Mouse (Mus musculus) erythroblast, adult 5-6 weeks (primary cell): ENCODE measurements around the gene Pik3r6. TPM values are rescaled to one million over a fixed set of nuclear protein-coding genes. Genes with fewer than 3 reads are reported as not detected.

Experiments
- ATAC-seq: replicated peaks from 2 replicates; pipeline ENCODE4 v1.8.0; 2016; ENCODE audit warnings: moderate number of reproducible peaks, mild to moderate bottlenecking, moderate TSS enrichment, inconsistent platforms; ENCODE audit not compliant: poor library complexity, low FRiP score, severe bottlenecking
- total RNA-seq, 2 experiments: library from RNA; stranded (forward) in 1 of 2; stranded (reverse) in 1 of 2; fragments of 150-400 nt in 1 of 2; fragments of 200-764, 138-1000 nt in 1 of 2; gene quantifications; 2 replicates each; pipeline versions ENCODE4 v1.2.3 to v1.2.4; 2015 to 2017; ENCODE audit warnings: low replicate concordance in 2 of 2

Pik3r6 gene
- total RNA-seq, 2 experiments from 2014 or later, result 1.7 to 4.8 TPM

DNA sequence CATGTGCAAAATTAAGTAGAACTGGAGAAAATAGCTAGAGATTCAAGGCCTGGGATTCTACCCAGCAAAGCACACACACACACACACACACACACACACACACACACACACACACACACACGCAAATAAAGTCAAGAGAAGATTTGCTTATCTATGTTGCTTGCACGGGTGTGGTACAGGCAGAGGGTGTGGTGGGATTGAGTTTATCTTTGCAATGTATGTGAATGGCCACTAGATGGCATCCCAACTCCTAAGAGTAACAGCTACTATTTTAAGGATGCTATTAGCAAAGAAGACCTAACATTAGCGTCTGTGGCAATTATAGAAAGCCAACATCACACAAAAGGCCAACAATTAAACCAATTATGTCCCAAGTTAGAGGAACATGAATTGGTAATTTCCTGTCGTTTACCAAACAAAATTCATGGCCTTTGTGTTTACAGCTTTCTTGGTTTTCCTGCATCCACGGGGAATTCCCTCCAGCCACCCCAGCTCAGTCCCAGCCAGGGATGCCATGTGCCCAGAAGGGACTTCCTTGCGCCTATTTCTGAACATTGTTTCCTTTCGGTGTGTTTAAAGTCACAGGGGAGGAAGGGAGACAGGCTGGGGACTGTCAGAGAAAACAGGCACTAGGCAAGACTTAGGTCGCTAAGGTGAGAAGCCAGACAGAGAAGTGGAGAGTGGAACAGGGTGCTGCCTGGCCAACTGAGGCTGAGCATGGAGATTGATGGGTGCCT, 17.4 kb upstream of the Pik3r6 start:
- peak; percentile 79 for ATAC-seq

DNA sequence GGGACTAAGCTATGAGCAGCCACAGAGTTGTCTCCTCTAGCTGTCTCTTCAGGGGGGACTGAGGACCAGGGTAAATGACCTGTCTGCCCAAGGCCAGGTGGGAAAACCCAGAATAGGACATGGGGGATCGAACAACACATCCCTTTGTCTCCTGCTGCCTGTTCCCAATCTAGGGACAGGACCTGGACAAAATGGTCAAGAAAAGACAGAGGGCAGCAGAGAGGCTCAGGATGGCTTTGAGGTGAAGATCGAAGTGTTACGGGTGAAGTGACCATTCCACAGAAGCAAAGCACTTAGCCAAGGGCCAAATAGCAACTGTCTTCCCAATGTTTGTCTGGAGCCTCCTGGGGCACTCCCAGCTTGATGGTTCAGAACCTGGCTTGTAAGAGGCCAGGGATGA, 16.7 kb upstream of the Pik3r6 start:
- no peak for ATAC-seq

DNA sequence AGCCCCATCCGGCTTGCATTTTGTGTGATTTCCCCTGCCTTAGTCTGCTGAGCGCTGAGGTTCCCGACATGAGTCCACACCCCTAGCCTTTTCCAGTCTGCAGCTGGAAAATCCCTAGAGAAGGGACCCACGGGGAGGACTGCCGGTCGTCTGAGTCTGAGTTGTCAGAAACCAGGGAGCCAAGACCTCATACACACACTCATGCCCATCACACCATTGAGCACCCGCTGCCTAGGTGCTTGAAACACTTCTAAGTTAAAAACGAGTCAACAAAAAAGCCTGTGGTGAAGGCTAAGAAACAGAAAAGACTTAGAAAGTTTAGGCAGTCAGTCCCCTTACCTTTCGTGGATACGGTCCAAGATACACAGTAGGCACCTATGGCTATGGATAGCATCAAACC, 15.1 kb upstream of the Pik3r6 start:
- ATAC-seq, result no peak

GRCm38 (mm10) chr11:68488256-68488824, 14.5 kb upstream of the Pik3r6 start:
- no peak for ATAC-seq

DNA sequence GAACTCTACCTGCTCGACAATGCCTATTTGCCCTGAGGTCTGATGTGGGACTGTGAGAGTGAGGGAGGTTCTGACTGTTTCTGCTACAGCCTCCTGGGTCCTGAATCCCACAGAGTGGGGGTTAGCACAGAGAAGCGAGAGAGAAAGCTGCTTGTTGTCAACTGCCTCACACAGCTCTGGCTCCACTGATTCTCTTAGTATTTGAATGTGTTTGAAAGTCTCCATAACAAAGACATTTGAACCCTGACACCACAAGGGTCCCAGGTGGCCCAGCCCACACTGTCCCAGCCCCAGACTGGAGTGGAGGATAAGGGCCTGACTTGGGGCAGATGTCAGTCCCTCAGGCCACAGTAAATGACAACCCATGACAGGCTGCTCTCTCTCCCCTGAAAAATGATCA, 13.6 kb upstream of the Pik3r6 start:
- no peak for ATAC-seq

DNA sequence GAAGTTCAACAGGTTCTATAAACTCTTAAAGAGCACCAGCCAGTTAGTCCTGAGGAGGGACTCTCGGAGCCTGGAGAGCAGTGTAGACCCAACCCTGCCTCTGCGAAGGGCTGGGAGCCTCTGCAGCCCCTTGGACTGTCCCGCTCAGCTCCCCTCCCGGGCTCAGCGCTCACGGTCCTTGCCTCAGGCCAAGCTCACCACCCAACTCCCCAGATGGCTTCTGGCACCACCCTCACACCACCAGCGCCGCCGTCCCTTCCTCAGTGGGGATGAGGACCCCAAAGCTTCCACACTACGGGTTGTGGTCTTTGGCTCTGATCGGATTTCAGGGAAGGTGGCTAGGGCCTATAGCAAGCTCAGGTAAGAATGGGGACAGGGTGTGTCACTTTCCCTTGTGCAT, 10.2 kb upstream of the Pik3r6 start:
- no peak for ATAC-seq

GRCm38 (mm10) chr11:68493760-68494159, 9.1 kb upstream of the Pik3r6 start:
- no peak for ATAC-seq

DNA sequence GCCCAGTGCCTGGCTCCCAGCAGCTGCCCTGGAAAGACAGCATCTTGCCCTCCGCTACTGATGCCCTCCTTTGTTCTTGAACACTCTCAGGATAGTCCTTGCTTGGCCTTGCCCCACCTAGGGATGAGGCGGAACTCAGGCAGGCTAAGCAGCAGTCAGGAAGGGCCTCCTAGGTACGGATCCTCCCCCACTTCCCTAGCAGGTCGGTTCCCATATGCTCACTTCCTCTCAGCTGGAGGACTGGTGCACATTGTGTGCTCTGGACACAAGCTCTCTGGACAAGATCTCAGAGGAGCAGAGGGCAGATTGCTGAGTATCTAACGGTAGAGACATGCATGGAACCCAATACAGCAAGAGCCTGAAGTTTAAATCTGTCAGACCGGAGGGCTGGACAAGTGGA, 5.7 kb upstream of the Pik3r6 start:
- ATAC-seq, result no peak

DNA sequence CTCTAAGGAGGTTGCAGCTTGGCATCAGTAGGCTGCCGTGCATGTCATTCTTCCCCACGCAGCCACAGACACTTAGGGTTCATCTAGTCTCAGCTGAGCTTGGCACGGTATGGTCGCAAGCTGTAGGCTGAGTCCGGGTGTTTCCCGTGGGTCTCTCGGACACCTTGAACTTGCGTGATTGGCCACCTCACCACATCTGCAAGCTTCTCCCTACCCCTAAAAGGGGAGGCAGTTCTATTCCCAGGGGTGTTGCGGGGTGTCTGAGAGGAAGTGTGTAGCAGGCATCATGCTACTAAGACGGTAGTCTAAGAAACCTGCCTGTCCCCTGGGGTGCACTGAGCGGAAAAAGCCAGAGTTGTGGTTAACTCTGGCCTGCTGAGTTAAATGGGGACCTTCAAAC, 4.3 kb upstream of the Pik3r6 start:
- ATAC-seq, result no peak

DNA sequence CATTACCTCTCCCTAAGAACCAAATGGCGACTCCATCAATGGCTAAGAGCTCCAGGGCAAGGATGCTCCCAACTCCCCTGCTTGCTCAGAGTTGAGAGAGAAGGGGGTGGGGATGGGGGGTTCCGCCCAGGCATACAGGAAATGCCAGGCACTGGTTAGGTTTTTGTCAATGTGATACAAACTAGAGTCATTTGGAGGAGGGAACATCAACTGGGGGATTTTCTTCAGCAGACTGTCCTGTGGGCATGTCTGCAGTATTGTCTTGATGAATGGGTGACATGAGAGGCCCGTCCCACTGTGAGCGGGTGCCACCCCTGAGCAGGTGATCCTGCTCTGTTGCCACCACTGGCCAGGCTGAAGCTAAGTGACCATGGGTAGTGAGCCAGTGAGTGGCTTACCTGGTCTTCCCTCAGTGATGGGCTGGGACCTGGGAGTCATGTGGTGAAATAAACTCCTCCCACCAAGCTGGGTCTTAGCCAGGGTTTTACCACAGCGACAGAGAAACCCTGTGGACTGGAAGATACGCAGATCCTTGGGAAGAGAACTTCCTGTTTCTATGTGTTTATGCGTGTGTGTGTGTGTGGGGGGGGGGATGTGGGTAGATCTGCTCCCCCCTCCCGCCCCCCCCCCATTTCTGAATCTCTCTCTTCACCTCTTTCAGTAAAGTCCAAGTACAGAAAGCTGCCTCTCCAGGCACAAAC, 3.7 kb upstream of the Pik3r6 start:
- ATAC-seq, result no peak

DNA sequence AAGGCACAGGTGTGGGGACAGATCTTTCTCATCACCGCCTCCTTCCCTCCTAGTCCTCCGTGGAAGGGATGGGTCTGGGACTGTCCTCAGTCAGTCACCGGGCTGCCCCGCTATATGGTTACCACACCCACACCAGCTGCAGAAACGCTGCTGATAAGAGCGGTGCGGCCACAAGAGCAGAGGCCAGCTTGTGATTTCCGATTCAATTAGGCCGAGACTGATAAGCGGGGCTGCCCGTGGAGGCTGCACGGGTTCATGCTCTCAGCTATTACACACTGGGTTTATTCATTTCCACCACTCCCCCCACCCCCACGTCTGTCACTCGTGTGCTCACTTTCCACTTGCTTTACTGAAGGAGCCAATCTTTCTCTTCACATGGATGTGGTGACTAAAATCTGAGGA, 1.9 kb upstream of the Pik3r6 start:
- ATAC-seq, result no peak

DNA sequence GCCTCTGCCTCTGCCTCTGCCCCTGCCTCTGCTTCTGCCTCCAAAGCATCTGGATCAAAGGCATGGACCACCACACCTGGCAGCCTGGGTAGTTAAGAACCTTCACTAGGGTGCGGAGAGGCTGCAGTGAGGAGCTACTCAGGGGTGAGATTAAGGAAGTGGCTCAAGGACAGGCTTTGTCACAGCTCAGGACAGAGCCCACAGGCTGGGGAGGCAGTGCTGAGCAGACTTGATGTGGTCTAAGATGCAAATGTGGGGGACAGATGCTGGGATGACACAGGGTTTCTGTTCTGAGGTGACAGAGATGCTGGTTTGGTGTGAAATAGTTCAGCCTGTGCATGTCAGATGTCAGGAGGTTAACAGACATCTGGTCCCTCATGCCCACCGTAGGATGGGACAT, 411 bp upstream of the Pik3r6 start:
- ATAC-seq, result no peak

DNA sequence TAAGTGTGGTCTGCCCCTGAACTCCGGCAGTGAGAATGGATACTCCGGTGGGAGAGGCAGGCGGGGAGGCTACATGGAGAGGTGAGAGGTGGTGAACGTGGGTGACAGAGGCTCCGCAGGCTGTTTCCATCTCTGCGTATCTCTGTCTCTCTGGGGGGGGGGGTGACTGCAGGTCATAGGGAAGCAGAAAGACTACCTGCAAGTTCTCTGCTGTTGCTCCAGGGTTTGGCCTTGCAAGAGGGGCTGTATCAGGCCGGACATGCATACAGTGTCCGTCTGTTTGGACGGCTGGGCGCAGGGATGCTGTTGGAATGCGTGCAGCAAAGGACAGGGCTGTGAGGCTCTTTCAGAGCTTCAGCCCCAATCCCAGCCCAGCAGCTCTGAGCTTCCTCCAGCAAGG, 2.1 kb downstream of the Pik3r6 start:
- no peak for ATAC-seq

DNA sequence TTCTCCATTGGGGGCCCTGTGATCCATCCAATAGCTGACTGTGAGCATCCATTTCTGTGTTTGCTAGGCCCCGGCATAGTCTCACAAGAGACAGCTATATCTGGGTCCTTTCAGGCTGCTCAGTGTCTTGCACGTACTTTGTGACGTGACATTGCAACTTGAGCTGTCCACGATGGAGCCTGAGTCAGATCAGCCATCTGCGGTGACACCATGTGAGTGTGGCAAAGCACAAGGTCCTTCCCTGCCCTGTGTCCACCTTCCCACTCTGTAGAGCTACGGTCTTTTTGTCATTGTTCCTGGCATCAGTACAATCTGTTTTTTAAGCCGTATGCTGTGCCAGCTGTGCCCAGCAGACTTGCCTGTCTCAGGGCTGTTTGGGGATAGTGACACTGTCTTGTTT, 4.4 kb downstream of the Pik3r6 start:
- ATAC-seq, result no peak

DNA sequence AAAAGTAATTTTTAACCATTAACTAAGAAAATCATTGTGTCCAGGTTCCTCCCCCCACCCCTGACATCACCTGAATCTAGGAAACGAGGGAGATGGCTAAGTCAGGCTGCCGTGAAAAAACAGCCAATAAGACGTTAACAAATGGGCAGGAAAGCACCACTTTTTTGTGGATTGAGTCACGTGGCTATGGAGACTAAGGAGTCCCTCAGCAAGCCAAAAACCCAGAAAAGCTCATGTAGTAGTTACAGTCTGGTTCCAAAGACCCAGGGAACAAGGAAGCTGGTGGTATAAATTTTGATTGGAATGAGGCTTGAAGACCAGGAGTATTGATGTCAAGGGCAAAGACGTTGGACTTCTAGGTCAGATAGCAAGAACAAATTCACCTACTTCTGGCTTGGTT, 5.8 kb downstream of the Pik3r6 start:
- ATAC-seq, result no peak

- no peak for ATAC-seq
These were observed 6.4 kb downstream of the Pik3r6 start for GRCm38 (mm10) chr11:68509194-68509593.

DNA sequence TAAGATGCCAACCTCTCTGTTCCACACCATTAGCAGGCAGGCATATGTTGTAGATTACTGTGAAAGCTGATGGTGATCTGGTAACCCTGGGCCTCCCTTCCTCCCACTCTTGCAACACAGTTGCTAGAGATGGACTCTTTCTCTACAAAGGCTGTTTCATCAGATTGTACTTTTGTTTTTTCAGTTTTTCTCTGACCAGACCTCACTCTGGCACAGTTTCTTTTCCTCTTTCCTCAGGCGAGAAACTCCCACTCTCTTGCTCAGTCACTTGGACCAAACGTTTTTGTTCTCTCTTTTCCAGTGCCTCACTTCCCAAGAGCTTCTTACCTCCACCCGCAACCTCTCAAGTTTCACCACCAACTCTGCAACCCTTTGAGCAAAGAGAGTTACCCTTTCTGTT, 11.2 kb downstream of the Pik3r6 start:
- ATAC-seq, result no peak

DNA sequence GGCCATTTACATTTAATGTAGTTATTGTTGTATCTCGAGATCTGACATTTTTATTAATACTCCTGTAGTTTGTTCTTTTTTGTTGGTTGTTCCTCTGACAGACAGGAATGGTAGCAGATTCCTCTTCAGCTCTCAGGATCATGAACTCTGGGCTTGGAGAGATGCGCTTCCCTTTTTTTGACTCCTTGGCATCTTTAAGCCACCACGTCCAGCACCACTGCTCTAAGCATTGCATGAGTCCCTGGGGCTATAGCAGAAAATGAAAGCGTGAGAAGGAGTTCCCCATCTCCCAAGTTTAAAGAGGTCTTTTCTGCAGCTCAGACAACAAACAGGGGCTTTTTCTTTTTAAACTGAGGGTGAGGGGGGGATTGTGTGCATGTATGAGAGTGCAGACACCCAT, 16.5 kb downstream of the Pik3r6 start:
- ATAC-seq, result no peak

DNA sequence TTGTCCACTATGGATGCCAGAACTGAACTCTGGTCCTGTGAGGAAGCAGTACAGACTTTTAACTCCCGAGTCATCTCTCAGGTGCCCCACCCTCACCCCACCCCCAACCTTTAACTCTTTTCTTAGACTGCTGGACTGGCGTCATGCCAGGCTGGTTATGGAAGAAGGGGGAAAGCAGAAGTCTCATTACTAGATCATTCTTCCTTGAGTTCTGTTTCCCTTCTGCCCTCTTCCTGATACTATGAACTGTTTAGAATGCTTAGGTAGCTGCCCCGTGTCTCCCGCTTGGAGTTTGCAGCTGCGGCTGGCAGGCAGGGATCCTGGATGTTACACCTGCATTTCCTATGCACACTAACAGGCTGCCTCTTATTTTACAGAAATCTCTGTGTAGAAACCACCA, 17.0 kb downstream of the Pik3r6 start:
- no peak for ATAC-seq

DNA sequence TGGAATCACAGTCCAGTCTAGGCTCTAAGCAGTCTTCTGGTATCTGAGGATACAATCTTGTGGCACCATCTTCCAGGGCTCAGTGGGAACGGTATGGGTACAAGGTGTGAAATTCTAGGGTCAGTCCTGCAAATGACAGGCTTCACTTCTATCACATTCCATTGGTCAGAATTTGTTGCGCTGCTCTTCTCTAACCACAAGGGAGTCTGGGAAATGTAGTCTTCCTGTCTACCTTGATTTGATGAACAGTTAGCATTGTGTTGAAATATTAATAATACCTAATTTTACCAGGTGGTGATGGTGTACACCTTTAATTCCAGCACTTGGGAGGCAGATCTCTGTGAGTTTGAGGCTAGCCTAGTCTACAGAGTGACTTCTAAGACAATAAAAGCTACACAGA, 17.6 kb downstream of the Pik3r6 start:
- no peak for ATAC-seq

- ATAC-seq, result no peak
These were observed 18.5 kb downstream of the Pik3r6 start for GRCm38 (mm10) chr11:68521352-68521751.
